Mouse (Mus musculus): ENCODE data around the gene Lgals3bp.

Gene Lgals3bp

GRCm38 (mm10) chr11:118364021-118364420 is 37.9 kb downstream of the Lgals3bp start:
- in situ Hi-C loops (cut with MboI, MseI), result loop anchor here (5.0 kb wide), 1 partner anchor 37 kb away; no protein-coding TSS in a partner anchor

GRCm38 (mm10) chr11:118362971-118363518 is 38.8 kb downstream of the Lgals3bp start:
- in situ Hi-C loops (cut with MboI, MseI), result loop anchor here (5.0 kb wide), 1 partner anchor 36 kb away; no protein-coding TSS in a partner anchor

GRCm38 (mm10) chr11:118362501-118362900 is 39.4 kb downstream of the Lgals3bp start:
- in situ Hi-C loops (cut with MboI, MseI), result loop anchor here (5.0 kb wide), 1 partner anchor 35 kb away; no protein-coding TSS in a partner anchor

DNA sequence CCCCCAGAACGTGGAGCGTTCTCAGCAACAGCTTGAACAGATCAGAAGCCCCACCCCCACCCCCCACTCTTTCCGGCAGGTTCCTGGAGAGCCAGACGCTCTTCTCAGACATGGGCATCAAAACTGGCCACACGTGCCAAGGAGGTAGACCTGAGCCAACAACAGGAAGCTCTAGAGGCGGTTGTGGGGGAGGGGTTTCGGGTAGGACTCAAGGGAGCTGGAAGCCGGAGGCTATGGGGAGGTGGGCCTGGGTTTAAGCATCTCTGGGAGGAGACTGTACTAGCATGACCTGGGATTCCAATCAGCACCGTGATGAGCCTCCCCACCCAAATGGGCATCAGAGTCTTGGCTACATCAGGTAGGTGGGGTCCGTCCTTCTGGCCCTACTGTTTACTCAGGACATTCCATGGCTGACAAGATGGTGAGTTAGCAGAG is 41.0 kb downstream of the Lgals3bp start:
- in situ Hi-C loops (cut with MboI, MseI), result loop anchor here (5.0 kb wide), 1 partner anchor 34 kb away; no protein-coding TSS in a partner anchor

DNA sequence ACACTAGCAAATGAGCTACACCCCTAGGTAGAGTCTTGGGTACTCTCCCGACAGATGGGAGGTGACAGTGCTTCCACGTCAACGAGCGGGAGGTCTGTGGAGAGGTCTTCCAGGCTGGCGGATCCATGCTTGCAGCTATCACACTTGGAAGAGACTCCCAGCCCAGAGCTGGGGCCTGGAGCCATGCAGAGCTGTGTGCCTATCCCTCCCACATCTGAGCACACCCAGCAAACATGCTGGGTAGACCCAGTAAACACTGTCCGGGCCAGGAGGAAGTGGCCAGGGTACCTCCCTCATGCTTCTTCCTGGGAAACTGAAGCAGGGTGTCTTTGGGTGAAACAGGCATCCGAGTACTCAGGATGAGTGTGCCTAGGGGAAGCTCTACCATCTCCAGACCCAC is 41.4 kb downstream of the Lgals3bp start:
- in situ Hi-C loops (cut with MboI, MseI), result loop anchor here (5.0 kb wide), 1 partner anchor 33 kb away; no protein-coding TSS in a partner anchor

- in situ Hi-C loops (cut with MboI, MseI), result no loop called here
Observed at GRCm38 (mm10) chr11:118355640-118356039, 46.3 kb downstream of the Lgals3bp start, which contains the start of gene Timp2. Gene Timp2 (minus strand): TSS chr11:118355740.

GRCm38 (mm10) chr11:118355205-118355604 is 46.7 kb downstream of the Lgals3bp start:
- in situ Hi-C loops (cut with MboI, MseI), result no loop called here

DNA sequence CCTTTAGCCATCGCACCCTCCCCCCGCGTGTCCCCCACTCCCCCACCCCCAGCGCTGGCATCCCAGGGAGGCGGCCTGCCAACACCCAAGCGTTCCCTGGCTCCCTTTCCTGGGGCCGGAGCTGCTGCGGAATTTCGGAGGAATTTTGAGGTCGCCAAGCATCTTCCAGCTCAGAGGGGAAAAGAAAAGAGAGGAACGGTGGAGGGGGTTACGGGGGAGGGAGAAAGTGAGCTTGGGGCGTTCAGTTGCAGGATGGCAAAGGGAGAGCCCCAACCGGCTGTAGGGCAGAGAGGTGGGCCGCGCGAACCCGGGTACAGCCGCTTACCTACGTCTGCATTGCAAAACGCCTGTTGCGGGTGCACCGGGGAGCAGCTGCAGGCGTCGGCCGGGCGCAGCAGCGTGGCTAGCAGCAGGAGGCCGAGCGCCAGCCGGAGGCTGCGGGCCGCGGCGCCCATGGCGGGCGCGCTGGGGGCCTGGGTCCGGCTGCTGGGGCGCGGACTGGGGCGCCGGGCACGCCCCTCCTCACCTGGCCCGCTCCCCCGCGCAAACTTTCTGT is 47.2 kb downstream of the Lgals3bp start:
- in situ Hi-C loops (cut with MboI, MseI), result no loop called here

- in situ Hi-C loops (cut with MboI, MseI), result no loop called here
Observed at GRCm38 (mm10) chr11:118349494-118349893, 52.4 kb downstream of the Lgals3bp start.

DNA sequence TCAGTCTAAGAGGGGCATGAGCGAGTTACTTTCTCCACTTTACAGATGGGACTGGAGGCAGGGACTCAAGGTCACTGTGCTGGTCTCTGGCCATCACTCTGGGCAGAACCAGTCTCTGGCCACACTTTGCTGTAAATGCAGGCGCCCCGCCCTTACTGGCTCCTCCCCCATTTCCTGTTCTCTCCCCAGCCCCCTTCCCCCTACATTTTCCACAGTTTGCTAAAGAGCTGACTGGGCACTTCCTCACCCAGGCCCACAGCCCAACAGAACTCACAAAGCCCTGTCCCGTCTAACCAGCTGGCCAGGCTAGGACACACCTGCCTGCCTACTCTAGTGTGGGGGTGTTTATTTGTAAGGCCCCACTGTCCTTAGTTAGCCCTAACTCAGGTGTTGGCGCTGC is 53.0 kb downstream of the Lgals3bp start:
- in situ Hi-C loops (cut with MboI, MseI), result no loop called here

- in situ Hi-C loops (cut with MboI, MseI), result no loop called here
Observed at GRCm38 (mm10) chr11:118348419-118348818, 53.5 kb downstream of the Lgals3bp start.

DNA sequence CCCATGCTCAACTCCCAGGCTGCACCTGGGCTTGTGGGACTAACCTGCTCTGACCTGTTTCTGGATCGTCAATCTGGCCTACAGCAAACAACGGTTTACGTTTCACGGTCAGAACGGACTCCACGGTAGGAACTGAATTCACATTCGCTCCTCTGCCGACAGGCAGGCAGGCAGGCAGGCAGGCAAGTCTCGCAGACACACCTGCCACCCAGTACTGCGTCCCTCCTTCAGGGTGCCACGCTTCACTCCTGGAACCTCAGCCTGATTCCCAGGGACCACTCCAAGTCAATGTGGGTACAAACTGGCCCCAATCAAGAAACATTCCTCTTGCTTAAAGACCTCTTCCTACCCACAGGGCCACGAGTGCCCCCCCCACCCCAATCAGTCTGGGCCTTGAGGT is 54.0 kb downstream of the Lgals3bp start:
- in situ Hi-C loops (cut with MboI, MseI), result no loop called here

DNA sequence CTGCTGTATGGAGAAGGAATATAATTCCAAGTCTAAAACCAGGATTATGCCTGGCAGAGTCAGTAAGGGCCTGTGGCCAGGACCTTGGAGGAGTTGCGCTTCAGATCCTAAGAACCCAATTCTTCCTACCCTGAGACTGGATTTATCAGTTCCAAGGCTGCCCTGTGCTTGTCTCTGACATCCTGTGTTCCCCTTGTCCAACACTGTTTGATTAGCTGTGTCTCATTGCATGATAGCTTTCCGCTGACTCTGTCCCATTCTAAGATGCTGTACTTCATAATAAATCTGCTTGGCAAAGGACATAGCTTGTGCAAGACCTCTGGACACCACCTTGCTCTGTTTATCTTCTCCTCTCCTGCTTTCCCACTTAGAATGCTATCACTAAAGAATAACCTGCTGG is 54.5 kb downstream of the Lgals3bp start:
- in situ Hi-C loops (cut with MboI, MseI), result no loop called here

GRCm38 (mm10) chr11:118346395-118347096 is 55.3 kb downstream of the Lgals3bp start:
- in situ Hi-C loops (cut with MboI, MseI), result no loop called here

GRCm38 (mm10) chr11:118345693-118346092 is 56.2 kb downstream of the Lgals3bp start:
- in situ Hi-C loops (cut with MboI, MseI), result no loop called here

GRCm38 (mm10) chr11:118343629-118344028 is 58.3 kb downstream of the Lgals3bp start:
- in situ Hi-C loops (cut with MboI, MseI), result no loop called here

All from regulatory T cell (primary cell).